Mouse (Mus musculus) erythroblast, embryonic 14.5 days (primary cell): ENCODE measurements around the gene Mgat2.

Experiments used
- GATA1 ChIP-seq: IDR thresholded peaks from 2 replicates; pipeline ENCODE4 v1.6.1; 2012; ENCODE audit warnings: low read length, inconsistent platforms, mixed read lengths
- TAL1 ChIP-seq: IDR thresholded peaks from 3 replicates; pipeline ENCODE4 v1.6.1; 2012; ENCODE audit warnings: low read length, inconsistent platforms, mixed read lengths

GRCm38 (mm10) chr12:69191396-69191795 is 7.4 kb downstream of the Mgat2 start:
- TF ChIP-seq GATA1 (no peak), TAL1 (no peak)
